Mouse (Mus musculus) ovary, adult 10 weeks (tissue): ENCODE measurements around the gene Klrg2. TPM values are rescaled to one million over a fixed set of nuclear protein-coding genes. Genes with fewer than 3 reads are reported as not detected.

Experiments used
- polyA plus RNA-seq: library from polyadenylated mRNA; stranded (reverse); fragments of 350-450 nt; fragmentation: Illumina TruSeq; extraction: RNeasy Lipid Tissue Mini Kit (QIAGEN cat#74804); gene quantifications from one replicate; pipeline ENCODE4 v1.2.3, GENCODE M21; 2014

Gene Klrg2
- not detected for polyA plus RNA-seq

GRCm38 (mm10) chr6:38636852-38637618 is at the start of gene Klrg2:
Gene Klrg2 (minus strand): TSS chr6:38637242.

DNA sequence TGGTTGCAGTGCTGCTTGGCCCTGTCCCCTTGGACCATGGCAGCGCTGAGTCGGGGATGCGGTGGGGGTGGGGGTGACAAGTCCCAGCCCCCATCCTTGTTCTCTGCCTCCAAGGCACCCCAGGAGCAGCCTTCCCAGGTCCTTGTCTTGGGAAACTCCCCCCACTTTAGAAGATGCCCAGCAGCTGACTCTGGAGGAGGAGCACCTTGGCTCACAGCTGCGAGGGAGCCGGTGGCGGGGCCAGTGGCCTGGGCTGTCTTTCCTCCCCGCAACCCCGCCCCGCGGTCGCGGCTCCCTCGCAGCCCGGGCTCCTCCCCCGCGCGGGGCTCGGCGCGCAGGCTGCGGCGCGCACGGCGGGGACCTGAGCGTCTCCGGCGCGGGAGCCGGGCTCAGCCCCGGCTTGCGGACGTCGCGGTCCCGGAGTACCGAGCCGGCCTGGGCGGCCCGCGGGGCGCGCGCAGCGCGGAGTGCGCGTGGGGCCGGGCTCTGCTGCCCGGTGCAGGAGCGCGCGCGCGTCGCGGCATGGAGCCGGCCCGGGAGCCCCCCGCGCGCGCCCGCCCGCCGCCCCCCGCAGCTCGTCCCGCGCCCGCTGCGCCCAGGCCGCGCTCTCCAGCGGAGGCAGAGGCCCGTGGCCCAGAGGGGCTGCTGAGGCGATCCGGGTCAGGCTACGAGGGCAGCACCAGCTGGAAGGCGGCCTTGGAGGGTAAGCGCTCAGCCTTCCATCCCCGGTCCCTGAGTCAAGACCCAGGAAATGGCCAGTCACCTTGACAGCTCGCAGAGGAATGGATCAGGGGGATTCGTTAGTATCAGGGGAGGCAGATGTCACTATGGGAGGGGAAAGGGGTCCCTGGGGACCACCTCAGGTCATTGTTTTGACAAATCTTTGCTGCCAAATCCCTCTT is 25.9 kb upstream of the Klrg2 start, which contains the start of gene Clec2l:
Clec2l (plus strand) TSS at position 356 of the 902 bp plus-strand sequence.

Other genes starting within 250 kb of the Klrg2 start
- 78.4 TPM for gene Ubn2, start 203.3 kb downstream of the Klrg2 start, polyA plus RNA-seq
- gene Fmc1, start 103.7 kb downstream of the Klrg2 start, polyA plus RNA-seq: 2.8 TPM
- 388 TPM for gene Luc7l2, start 85.9 kb downstream of the Klrg2 start, polyA plus RNA-seq
- not detected for gene Clec2l, start 25.8 kb upstream of the Klrg2 start, polyA plus RNA-seq
- gene Tbxas1, start 238.2 kb upstream of the Klrg2 start, polyA plus RNA-seq: 1.0 TPM
- 57.7 TPM for gene Hipk2, start 238.9 kb upstream of the Klrg2 start, polyA plus RNA-seq